Mouse (Mus musculus): ENCODE data around the gene Gm2310. TPM values are rescaled to one million over a fixed set of nuclear protein-coding genes. Genes with fewer than 3 reads are reported as not detected.

Gene Gm2310
- not detected for polyA plus RNA-seq (2014; fragmentation: Illumina TruSeq; extraction: RNeasy Lipid Tissue Mini Kit (QIAGEN cat#74804); ENCODE audit: low read depth, low replicate concordance)

DNA sequence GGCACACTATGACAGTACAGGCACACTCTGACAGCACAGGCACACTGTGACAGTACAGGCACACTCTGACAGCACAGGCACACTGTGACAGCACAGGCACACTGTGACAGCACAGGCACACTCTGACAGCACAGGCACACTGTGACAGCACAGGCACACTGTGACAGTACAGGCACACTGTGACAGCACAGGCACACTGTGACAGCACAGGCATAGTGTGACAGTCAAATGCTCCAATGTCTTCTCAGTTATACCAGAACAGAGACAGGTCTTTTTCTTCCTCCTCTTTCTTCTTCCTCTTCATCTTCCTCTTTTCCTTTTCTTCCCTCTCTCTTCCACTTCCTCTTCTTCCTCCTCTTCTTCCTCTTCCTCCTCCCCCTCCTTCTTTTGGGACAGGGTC is at the start of gene Gm2310:
TSS of gene Gm2310 (minus strand) at position 101 of the 400 bp plus-strand sequence.

Other genes starting within 250 kb of the Gm2310 start
- 17.5 TPM for gene Nipbl, start 75.5 kb downstream of the Gm2310 start, polyA plus RNA-seq (2014; fragmentation: Illumina TruSeq; extraction: RNeasy Lipid Tissue Mini Kit (QIAGEN cat#74804); ENCODE audit: low read depth, low replicate concordance)
- 0.19 TPM for gene Slc1a3, start 190.8 kb upstream of the Gm2310 start, polyA plus RNA-seq (2014; fragmentation: Illumina TruSeq; extraction: RNeasy Lipid Tissue Mini Kit (QIAGEN cat#74804); ENCODE audit: low read depth, low replicate concordance)